Mouse (Mus musculus) midbrain, embryonic 16.5 days (tissue): ENCODE measurements around the gene Tlr3. TPM values are rescaled to one million over a fixed set of nuclear protein-coding genes. Genes with fewer than 3 reads are reported as not detected.

Experiments used
- ATAC-seq: fragments of 200-750 bp; cut with Nextera tagmentation; 2 replicates; pipeline ENCODE4 v1.8.0; 2017; ENCODE audit warnings: moderate TSS enrichment
- H3K27ac ChIP-seq: fragments of 300-500 bp; sonication (generic); 2 replicates; pipeline ENCODE4 v1.5.1; 2014; ENCODE audit warnings: mild to moderate bottlenecking, low read length, mixed read lengths
- H3K27me3 ChIP-seq: fragments of 300-500 bp; sonication (generic); 2 replicates; pipeline ENCODE4 v1.6.1; 2014; ENCODE audit warnings: low read depth, low read length, mixed read lengths; ENCODE audit not compliant: control insufficient read depth, insufficient read depth
- H3K36me3 ChIP-seq: fragments of 300-500 bp; sonication (generic); 2 replicates; pipeline ENCODE4 v1.6.1; 2014; ENCODE audit warnings: mild to moderate bottlenecking, low read length, moderate library complexity, mixed read lengths; ENCODE audit not compliant: control insufficient read depth, insufficient read depth
- H3K4me1 ChIP-seq: fragments of 300-500 bp; sonication (generic); 2 replicates; pipeline ENCODE4 v1.6.1; 2014; ENCODE audit warnings: mild to moderate bottlenecking, low read length, mixed read lengths; ENCODE audit not compliant: control insufficient read depth, insufficient read depth
- H3K4me2 ChIP-seq: fragments of 300-500 bp; sonication (generic); 2 replicates; pipeline ENCODE4 v1.6.1; 2014; ENCODE audit warnings: mild to moderate bottlenecking, low read length, mixed read lengths
- H3K4me3 ChIP-seq: fragments of 300-500 bp; sonication (generic); 2 replicates; pipeline ENCODE4 v1.5.1; 2014; ENCODE audit warnings: low read depth, mild to moderate bottlenecking, low read length, moderate library complexity, mixed read lengths
- H3K9ac ChIP-seq: fragments of 300-500 bp; sonication (generic); 2 replicates; pipeline ENCODE4 v1.6.1; 2014; ENCODE audit warnings: low read depth, low read length, mixed read lengths
- H3K9me3 ChIP-seq: fragments of 300-500 bp; sonication (generic); replicated peaks from 2 replicates; pipeline ENCODE4 v1.6.1; 2014; ENCODE audit warnings: mild to moderate bottlenecking, low read length, mixed read lengths; ENCODE audit not compliant: control insufficient read depth, poor library complexity, severe bottlenecking
- WGBS: fragments of 180-500 bp; shearing (Covaris S2); extraction: QIAGEN DNeasy Blood & Tissue Kit; methylation state at CpG from one replicate; pipeline ENCODE4 v1.1.7; 2014; 5-methylcytosine and 5-hydroxymethylcytosine counted together
- polyA plus RNA-seq: library from polyadenylated mRNA; unstranded; fragments of >200 nt; fragmentation: Nextera tagmentation; extraction: Ambion mirVana; gene quantifications from 2 replicates; pipeline ENCODE4 v1.2.1, GENCODE M21; 2015

Gene Tlr3
- 1.0 and 1.4 TPM in 2 replicates for polyA plus RNA-seq

DNA sequence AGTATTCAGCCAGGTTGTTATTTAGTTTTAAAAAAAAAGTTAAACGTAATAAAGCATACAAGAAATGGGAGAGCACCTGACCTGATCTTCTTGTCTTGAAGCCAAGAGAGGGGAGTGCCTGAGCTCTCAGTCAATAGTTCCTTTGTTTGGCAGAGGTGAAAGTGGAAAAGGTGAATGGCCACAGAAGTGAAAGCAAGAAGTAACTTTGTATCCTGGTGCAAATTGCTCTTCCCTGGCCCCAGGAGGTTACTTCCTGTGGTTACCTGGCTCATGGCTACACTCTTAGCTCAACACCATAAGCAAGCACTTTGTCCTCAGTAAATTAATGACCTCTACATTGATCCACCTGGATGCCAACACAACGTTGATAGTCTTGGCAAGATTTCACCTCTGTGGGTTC lies at the start of gene Tlr3:
TSS of gene Tlr3 (minus strand) at position 199 of the 400 bp plus-strand sequence.
- Histone ChIP-seq H3K36me3 (no peaks in the 10 kb centered on the region), H3K9ac (no peak within 1 kb of the TSS), H3K4me1 (no peaks in the 10 kb centered on the region), H3K27ac (no peak within 1 kb of the TSS), H3K4me2 (peak within 1 kb of the TSS; percentile 54), H3K27me3 (no peaks in the 10 kb centered on the region), H3K4me3 (peak within 1 kb of the TSS; percentile 30), H3K9me3 (no peaks in the 10 kb centered on the region)
- 70% methylated on average over 2 of the region's 2 CpGs for WGBS
- ATAC-seq: no peak

DNA sequence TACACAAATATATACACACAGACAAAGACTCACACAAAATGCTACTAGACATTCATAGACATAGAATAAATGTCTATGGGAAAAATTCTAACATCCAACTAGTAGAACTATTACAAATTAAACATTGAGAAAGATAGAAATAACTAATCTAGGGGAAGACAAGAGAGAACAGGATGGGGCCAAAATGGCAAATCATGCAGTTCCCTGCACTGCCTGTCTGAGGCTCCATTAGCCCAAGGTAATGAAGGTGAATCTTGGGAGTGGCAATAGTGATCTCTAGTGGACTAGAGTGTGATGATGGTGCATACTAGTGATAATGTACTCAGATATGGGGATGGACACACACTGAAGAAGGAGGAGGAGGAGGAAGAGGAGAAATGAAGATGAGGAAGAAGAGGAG lies 47.0 kb upstream of the Tlr3 start:
- ATAC-seq: no peak
- no peak overlapping the region for H3K9ac ChIP-seq
- H3K4me1 ChIP-seq: peaks cover 2% of the 10 kb centered on the region; the same call in 1 of the 2 replicates
- H3K4me2 ChIP-seq: no peak overlapping the region
- H3K27me3 ChIP-seq: no peaks in the 10 kb centered on the region
- H3K9me3 ChIP-seq: no peaks in the 10 kb centered on the region
- H3K36me3 ChIP-seq: no peaks in the 10 kb centered on the region
- no peak overlapping the region for H3K4me3 ChIP-seq
- H3K27ac ChIP-seq: no peak overlapping the region

DNA sequence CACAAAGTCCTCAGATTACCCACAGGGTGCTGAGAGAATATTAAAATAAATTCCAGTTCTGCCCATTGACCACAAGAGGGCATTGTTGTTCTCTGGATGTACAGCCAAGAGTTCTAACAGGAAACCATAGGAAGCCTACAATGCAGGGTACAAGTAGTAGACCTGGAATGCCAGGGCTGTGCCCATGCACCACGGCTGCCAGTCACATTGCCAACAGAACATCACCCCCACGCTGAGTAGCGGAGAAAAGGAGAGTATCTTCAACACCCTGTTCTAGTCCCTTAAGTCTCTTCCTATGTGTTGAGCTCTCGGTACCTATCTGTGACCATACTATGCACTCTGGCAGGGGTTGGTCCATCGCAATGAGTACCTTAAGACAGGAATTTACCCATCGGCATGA lies 43.5 kb upstream of the Tlr3 start:
- no peaks in the 10 kb centered on the region for H3K36me3 ChIP-seq
- H3K9ac ChIP-seq: no peak overlapping the region
- ATAC-seq: peak; percentile 92
- 61% methylated on average over 6 of the region's 6 CpGs for WGBS
- H3K4me1 ChIP-seq: peaks cover 2% of the 10 kb centered on the region; the same call in 1 of the 2 replicates
- H3K27me3 ChIP-seq: no peaks in the 10 kb centered on the region
- H3K9me3 ChIP-seq: no peaks in the 10 kb centered on the region
- no peak overlapping the region for H3K27ac ChIP-seq
- H3K4me2 ChIP-seq: 0 out of 2 replicates have a peak overlapping the region, but pooled peaks have one; percentile 34
- H3K4me3 ChIP-seq: no peak overlapping the region

- Histone ChIP-seq H3K27ac (no peak overlapping the region), H3K4me1 (peaks cover 2% of the 10 kb centered on the region; the same call in 1 of the 2 replicates), H3K4me3 (no peak overlapping the region), H3K9ac (no peak overlapping the region), H3K4me2 (no peak overlapping the region), H3K36me3 (no peaks in the 10 kb centered on the region), H3K27me3 (no peaks in the 10 kb centered on the region), H3K9me3 (no peaks in the 10 kb centered on the region)
- WGBS: 93% methylated on average over 3 of the region's 3 CpGs
- ATAC-seq: no peak
These were observed 41.2 kb upstream of the Tlr3 start for GRCm38 (mm10) chr8:45452115-45452514.

GRCm38 (mm10) chr8:45448842-45449241 lies 38.0 kb upstream of the Tlr3 start:
- no peak for ATAC-seq
- WGBS: 88% methylated on average over 3 of the region's 3 CpGs
- H3K27me3 ChIP-seq: no peaks in the 10 kb centered on the region

DNA sequence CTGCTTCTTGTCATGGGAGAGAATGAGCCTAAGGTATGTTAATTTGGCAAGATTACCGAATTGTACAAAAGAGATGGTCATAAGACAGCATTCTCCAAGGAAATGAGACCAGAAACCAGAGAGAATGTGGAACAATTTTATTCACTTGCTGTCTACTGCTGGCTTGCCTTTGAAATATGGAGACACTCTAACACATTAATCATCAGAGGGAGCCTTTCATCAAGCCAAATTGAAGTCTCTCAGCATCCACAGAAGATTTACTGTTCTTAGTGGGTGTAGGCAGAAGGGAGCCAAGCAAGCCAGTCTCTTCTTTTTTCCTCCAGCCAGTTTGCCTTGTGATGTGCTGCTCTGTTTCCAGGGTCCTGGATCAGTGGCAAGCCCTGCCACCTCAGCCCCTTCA lies 37.4 kb upstream of the Tlr3 start:
- H3K4me1 ChIP-seq: no peaks in the 10 kb centered on the region
- 79% methylated on average over 1 of the region's 1 CpGs for WGBS
- no peak overlapping the region for H3K9ac ChIP-seq
- ATAC-seq: no peak
- H3K9me3 ChIP-seq: no peaks in the 10 kb centered on the region
- H3K4me2 ChIP-seq: no peak overlapping the region
- H3K36me3 ChIP-seq: no peaks in the 10 kb centered on the region
- no peaks in the 10 kb centered on the region for H3K27me3 ChIP-seq
- H3K27ac ChIP-seq: no peak overlapping the region
- no peak overlapping the region for H3K4me3 ChIP-seq

More at GRCm38 (mm10) chr8:45448842-45449241, 38.0 kb upstream of the Tlr3 start:
- no peak overlapping the region for H3K27ac ChIP-seq
- no peaks in the 10 kb centered on the region for H3K4me1 ChIP-seq
- H3K9ac ChIP-seq: no peak overlapping the region
- H3K36me3 ChIP-seq: no peaks in the 10 kb centered on the region
- no peak overlapping the region for H3K4me3 ChIP-seq
- H3K9me3 ChIP-seq: no peaks in the 10 kb centered on the region
- H3K4me2 ChIP-seq: no peak overlapping the region

- no peaks in the 10 kb centered on the region for H3K36me3 ChIP-seq
- H3K27me3 ChIP-seq: no peaks in the 10 kb centered on the region
- H3K27ac ChIP-seq: no peak overlapping the region
- H3K4me2 ChIP-seq: peak overlapping the region; percentile 36
- WGBS: 6% methylated on average over 5 of the region's 5 CpGs
- H3K9me3 ChIP-seq: no peaks in the 10 kb centered on the region
- H3K9ac ChIP-seq: peak overlapping the region; percentile 53; the same call in 1 of the 2 replicates
- H3K4me1 ChIP-seq: peaks cover 3% of the 10 kb centered on the region
- no peak overlapping the region for H3K4me3 ChIP-seq
- peak; percentile 77 for ATAC-seq
These were observed 28.1 kb upstream of the Tlr3 start for GRCm38 (mm10) chr8:45438899-45439535.

DNA sequence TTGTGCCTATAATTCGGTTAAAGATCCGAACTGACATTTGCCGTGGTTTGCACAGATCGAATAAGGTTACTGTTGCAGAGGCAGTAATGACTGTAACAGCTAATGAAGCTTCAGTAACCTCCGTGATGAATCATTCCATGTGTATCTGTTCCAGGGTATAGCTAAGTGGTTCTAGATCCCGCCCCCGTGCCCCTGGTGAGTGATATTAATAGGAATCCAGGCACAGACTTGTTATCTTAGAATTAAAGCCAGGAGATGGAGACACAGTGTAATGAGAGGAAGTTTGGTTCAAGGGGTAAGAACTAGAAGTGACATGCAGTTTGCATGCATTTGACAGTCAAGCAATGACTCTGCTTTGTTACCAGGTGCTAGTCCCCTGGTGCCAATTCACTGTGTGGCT lies 9.3 kb upstream of the Tlr3 start:
- H3K27ac ChIP-seq: no peak overlapping the region
- H3K9ac ChIP-seq: no peak overlapping the region
- H3K27me3 ChIP-seq: no peaks in the 10 kb centered on the region
- no peaks in the 10 kb centered on the region for H3K9me3 ChIP-seq
- 94% methylated on average over 7 of the region's 7 CpGs for WGBS
- no peaks in the 10 kb centered on the region for H3K36me3 ChIP-seq
- ATAC-seq: no peak
- no peak overlapping the region for H3K4me3 ChIP-seq
- no peak overlapping the region for H3K4me2 ChIP-seq
- no peaks in the 10 kb centered on the region for H3K4me1 ChIP-seq

DNA sequence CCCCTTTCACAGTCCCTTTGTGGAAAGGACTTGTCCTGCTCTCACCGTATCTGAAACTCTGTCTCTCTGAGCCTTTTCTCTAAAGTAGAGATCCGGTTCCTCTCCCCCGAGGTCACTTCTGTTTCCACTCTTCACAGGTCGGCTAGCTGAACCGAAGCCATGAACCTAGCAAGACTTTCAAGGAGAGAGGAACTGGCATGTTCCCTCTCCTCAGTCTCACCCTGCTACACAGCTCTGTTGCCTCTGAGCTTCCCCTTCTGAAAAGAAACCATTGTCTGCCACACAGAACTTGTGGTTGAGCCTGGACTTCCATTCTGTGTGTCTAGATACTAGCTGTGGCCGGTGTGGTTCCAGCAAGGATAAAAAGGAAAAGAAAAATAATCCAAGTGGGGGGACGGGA lies 4.1 kb upstream of the Tlr3 start:
- Histone ChIP-seq H3K27me3 (no peaks in the 10 kb centered on the region), H3K4me1 (no peaks in the 10 kb centered on the region), H3K9me3 (no peaks in the 10 kb centered on the region), H3K36me3 (no peaks in the 10 kb centered on the region), H3K4me2 (no peak overlapping the region), H3K9ac (no peak overlapping the region), H3K27ac (no peak overlapping the region), H3K4me3 (no peak overlapping the region)
- 91% methylated on average over 7 of the region's 7 CpGs for WGBS
- no peak for ATAC-seq
